Mouse (Mus musculus) c-Kit-positive CD71-positive TER-119-positive erythroid progenitor cells, embryonic 14.5 days (primary cell): ENCODE measurements at regions not wholly inside any gene's neighbourhood (a gene's known extent, or its start where the extent isn't known, plus 50 kb on each side); places are given as distances from the start of the nearest gene placed in this dataset.
"Not testable (repeated sequence)": the region's sequence is repeated elsewhere in the genome, so short reads cannot be mapped to it uniquely, and the experiment has no call there.

Experiments
- DNase-seq: peaks from one replicate; pipeline ENCODE4 v3.0.0-alpha.2; 2013; ENCODE audit warnings: low spot score

DNA sequence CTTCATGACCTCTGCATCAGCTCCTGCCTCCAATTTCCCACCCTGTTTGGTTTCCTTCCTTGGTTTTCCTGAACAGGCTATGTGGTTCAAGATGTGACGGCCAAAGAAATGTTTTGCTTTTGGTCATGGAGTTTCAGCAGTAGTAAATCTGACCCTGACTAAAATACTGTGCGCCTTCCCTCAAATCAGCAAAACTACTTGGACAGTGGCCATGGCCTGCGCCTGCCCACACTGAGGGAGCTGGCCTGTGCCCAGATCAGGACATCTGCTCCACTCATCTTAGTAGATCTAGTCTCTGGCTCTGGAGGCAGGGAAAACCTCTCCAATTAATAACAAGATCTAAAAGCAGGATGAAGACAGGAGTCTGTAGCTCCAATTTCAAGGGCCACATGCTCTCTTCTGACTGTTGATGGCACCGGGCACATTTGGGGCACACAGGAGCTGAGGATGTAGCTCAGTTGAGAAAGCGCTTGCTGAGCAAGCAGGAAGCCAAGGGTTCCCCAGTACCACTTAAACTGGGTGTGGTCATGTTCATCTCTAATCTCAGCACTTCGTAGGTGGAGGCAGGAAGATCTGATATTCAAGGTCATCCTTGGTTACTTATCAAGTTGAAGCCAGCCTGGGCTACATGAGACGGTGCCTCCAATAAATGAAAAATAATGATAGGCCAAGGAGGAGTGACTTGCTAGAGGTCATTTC is 96.6 kb upstream of the Mrps10 start:
- DNase-seq, result no peak

GRCm38 (mm10) chr17:47269053-47269891 is 99.4 kb upstream of the Mrps10 start:
- no peak for DNase-seq

DNA sequence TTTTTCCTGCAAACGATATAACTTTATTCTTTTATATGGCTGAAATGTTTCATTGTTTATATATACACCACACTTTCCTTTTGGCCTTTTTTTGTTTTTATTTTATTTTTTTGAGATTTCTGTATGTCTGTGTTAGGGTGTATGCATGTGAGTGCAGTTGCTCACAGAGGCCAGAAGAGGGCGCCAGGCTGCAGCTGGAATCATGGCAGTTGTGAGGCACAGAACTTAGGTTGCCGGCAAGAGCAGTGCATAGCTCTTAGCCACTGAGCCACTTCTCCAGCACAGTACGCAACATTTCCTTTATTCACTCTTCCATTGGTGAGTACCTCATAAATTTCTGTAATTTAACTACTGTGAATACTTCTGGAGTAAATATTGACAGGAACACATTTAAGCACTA is 100.8 kb upstream of the Mrps10 start:
- peak; percentile 14 for DNase-seq

DNA sequence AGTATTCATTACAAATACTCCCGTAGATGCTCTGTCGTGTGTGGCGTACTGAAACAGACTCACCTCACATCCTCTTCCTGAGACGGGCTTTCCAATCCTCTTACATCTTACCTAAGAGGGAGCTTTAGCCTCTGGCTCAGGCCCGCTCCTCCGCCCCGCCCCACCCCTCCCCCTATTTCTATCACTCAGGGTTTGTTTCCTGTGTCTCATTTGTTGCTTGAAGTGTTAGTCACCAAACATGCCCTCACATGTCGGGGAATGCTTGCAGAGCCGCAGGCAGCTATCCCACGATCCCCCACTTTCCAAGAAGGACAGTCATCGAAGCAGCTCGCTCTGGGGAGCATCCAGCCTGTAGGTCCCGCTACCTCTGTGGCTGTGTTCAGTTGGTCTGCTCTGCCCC is 101.6 kb upstream of the Mrps10 start:
- no peak for DNase-seq

DNA sequence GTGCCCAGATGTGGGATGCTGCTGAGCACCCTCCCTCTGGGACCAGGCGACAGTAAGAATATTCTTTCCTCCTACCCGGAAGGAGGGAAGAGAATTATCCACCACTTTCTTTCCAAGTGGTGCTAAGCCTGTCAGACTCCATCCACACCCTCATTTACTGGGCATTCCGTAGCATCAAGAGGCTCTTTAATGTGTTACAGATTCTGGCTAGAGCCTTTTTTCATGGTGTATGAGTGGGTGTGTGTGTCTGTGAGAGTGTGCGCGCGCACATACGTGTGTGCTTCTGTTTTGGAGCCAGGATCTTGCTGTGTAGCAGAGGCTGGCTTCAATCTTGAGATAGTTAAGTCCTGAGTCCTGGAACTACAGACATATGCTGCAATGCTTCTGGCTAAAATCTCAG is 102.4 kb upstream of the Mrps10 start:
- DNase-seq, result no peak

- no peak for DNase-seq
Measured at GRCm38 (mm10) chr17:47262986-47263385, 105.7 kb upstream of the Mrps10 start.

DNA sequence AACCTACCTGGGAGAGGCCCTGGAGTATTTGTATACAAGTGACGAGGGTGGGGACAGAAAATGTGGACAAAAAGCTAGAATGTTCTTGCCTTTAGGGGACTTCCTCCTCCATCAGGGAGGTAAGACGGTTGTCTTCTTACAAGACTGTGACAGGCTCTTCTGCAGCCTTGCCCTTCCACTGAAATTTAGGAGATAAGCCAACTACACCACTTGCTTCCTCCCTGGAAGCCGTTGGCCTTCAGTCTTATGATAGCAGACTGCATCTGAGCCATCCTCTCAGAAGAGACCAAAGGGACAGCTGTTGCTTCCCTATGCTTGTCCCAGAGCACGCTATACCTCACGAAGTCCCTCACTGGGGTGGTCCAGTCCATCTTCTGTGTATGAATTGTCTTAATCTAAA is 106.5 kb upstream of the Mrps10 start:
- DNase-seq, result no peak

DNA sequence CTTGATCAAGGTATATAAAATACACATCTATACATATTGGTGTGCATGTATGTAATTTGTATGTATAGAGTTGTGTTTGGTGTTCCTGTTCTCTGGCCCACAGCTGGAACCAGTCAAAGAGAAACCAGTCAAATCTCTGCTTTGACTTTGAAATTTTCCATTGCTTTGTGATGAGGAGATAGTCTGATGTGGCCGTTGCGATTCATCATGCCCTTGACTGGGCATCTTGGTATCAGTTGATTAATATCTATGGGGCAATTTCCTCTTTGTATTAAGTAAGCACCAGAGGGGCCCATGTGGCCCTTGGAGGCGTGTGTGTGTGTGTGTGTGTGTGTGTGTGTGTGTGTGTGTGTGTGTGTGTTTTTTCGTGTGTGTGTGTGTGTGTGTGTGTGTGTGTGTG is 107.7 kb upstream of the Mrps10 start:
- DNase-seq, result no peak

GRCm38 (mm10) chr17:47258296-47258695 is 110.4 kb upstream of the Mrps10 start:
- DNase-seq, result no peak

DNA sequence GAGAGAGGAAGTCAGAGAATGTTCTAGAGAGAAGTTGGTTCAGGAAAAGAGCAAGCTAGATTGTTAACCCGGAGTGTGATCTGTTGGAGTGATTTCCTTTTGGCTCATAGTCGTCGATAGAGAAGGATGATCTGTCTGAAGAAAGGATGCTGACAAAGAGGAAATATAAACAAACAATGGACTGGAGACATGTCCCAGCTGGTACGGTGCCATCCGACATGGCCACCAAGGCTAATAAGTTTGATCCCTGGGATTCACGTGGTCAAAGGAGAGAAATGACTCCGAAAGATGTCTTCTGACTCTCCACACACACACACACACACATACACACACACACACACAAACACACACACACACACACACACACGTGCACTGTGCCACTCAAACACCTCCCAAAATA is 113.5 kb upstream of the Mrps10 start:
- no peak for DNase-seq

GRCm38 (mm10) chr17:47254026-47254425 is 114.7 kb upstream of the Mrps10 start:
- no peak for DNase-seq

GRCm38 (mm10) chr17:47250001-47250400 is 118.7 kb upstream of the Mrps10 start:
- DNase-seq, result no peak

DNA sequence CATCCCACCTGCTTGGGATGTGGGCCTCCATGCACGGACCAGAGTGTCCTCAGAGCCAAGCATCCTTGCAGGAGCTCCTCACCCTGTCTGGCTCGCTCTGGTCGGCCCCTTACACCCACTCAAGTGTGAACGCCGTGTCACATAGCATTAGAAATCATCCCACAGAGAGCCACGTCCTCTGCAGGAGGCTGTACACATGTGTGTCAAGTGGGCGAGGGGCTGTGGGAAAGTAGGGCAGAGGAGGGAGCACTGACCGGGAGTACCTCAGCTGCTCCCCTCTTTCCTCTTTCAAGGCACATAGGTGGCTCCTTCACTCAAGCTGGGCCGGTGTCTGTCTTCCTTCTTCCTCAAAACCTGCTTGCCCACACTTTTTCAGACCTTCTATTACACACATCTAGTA is 119.5 kb upstream of the Mrps10 start:
- DNase-seq, result no peak

- no peak for DNase-seq
Measured at GRCm38 (mm10) chr17:47248053-47248452, 120.6 kb upstream of the Mrps10 start.

- DNase-seq, result no peak
Measured at GRCm38 (mm10) chr17:47247516-47247915, 121.2 kb upstream of the Mrps10 start.

DNA sequence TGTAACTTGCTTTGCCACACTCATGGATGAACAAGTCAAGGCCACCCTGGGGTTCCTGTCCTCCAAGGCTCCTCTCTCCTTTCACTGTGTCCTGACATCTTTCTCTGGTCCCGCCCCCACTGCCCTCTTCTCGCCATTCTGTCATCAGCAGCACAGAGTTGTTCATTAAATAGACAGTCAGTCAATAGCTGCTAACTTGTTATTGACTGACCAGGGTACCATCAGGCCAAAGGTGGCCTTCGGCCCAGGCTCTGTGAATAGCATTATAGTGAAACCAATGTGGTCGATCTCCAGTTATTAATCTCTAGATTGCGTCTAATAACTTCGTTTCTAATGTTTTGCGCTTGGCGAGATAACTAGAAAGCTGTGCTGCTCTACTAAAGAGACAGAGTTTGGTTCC is 122.1 kb upstream of the Mrps10 start:
- DNase-seq, result no peak

- no peak for DNase-seq
Measured at GRCm38 (mm10) chr17:47245635-47246034, 123.1 kb upstream of the Mrps10 start.

DNA sequence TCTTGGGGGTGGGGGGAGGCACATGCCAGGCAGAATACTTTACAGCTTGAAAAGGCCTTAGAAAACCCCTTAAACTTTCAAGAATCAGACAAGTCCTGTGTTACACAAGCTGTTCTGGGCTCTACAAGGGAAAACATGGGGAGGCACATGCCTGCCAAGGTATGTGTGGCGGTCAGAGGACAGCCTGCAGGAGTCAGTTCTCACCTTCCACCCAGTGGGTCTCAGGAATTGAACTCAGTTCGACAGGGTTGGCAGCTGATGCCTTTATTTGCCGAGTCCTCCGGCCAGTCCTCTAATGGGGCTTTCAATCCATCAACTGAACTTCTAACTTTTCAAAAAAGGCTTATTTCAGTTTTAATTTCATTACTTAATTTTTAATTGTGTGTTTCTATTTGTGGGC is 129.6 kb upstream of the Mrps10 start:
- DNase-seq, result no peak

DNA sequence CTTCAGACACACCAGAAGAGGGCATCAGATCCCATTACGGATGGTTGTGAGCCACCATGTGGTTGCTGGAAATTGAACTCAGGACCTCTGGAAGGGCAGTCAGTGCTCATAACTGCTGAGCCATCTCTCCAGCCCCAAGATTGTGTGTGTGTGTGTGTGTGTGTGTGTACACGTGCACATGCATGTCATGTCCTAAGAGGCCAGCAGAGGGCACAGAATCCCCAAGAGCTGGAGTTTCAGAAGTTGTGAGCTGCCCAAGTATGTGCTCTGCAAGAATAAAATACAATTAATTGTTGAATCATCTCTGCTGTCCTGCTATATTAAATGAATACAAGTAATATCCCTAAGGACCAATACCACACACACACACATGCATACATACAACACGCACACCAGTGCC is 130.8 kb upstream of the Mrps10 start:
- not testable (repeated sequence) for DNase-seq

GRCm38 (mm10) chr17:47234343-47234742 is 134.3 kb upstream of the Mrps10 start:
- DNase-seq, result no peak

- no peak for DNase-seq
Measured at GRCm38 (mm10) chr17:47233003-47233678, 135.5 kb upstream of the Mrps10 start.

GRCm38 (mm10) chr17:47230715-47231114 is 138.0 kb upstream of the Mrps10 start:
- DNase-seq, result peak; percentile 14

DNA sequence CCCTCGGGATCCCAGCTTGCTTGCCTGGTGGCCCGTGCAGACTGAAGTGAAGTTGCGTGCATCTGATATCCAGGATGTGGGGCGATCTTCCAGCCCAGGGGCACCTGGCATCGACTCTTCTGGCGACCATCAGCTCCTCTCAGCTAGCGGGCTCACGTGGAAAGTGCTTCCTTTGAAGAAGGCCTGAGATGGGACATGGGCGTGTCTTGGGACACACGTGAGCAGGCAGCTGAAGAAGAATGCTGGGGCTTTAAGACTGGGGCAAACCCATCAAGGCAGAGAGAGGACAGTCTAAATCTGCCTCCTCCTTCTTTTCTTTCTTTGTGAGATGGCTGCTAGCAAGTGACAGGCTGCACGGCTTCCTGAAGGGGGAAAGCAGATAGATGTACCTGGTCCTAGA is 142.3 kb upstream of the Mrps10 start:
- DNase-seq, result no peak
